Mouse (Mus musculus): Measurements from ENCODE around the gene Olfr718-ps1.
A peak's percentile ranks its signal among the peaks of the same experiment; 100 is the strongest.

- TF ChIP-seq CTCF (IDR thresholded peaks at IDR 0.05; ENCODE audit: extremely low read depth, insufficient read length, insufficient replicate concordance, low read depth, low read length) (peak; percentile 69; the same call in 1 of the 2 replicates), POLR2A (IDR thresholded peaks at IDR 0.05; ENCODE audit: low read depth, low read length) (peak; percentile 93)
Observed at GRCm38 (mm10) chr5:143112281-143113246, 34.8 kb downstream of the Olfr718-ps1 start, which contains the start of gene Rnf216.
